Mouse (Mus musculus) mature B cell (primary cell): ENCODE data around the gene Hps1.

Experiments
- in situ Hi-C: fragments of 300-500 bp; cut with MboI; formaldehyde crosslinking; loops from 2 replicates; pipeline ENCODE4 v1.14.3; 2019

Gene Hps1

GRCm38 (mm10) chr19:42755148-42755870, 24.5 kb downstream of the Hps1 start:
- in situ Hi-C loops: no loop called here

GRCm38 (mm10) chr19:42753141-42753917, 26.4 kb downstream of the Hps1 start:
- in situ Hi-C loops: no loop called here

- in situ Hi-C loops: no loop called here
Observed at GRCm38 (mm10) chr19:42752363-42752931, 27.3 kb downstream of the Hps1 start, which contains the start of gene Pyroxd2. Gene Pyroxd2 (minus strand): TSS chr19:42752775.

GRCm38 (mm10) chr19:42750196-42750595, 29.6 kb downstream of the Hps1 start:
- in situ Hi-C loops: no loop called here

- in situ Hi-C loops: no loop called here
Observed at GRCm38 (mm10) chr19:42746702-42747101, 33.1 kb downstream of the Hps1 start.

- in situ Hi-C loops: no loop called here
Observed at GRCm38 (mm10) chr19:42745869-42746224, 33.9 kb downstream of the Hps1 start.

- in situ Hi-C loops: no loop called here
Observed at GRCm38 (mm10) chr19:42745084-42745868, 34.5 kb downstream of the Hps1 start.

- in situ Hi-C loops: no loop called here
Observed at GRCm38 (mm10) chr19:42744162-42744586, 35.6 kb downstream of the Hps1 start.

- in situ Hi-C loops: no loop called here
Observed at GRCm38 (mm10) chr19:42743261-42743660, 36.5 kb downstream of the Hps1 start.

- in situ Hi-C loops: no loop called here
Observed at GRCm38 (mm10) chr19:42741884-42742283, 37.9 kb downstream of the Hps1 start.

GRCm38 (mm10) chr19:42740163-42740899, 39.4 kb downstream of the Hps1 start:
- in situ Hi-C loops: no loop called here

- in situ Hi-C loops: no loop called here
Observed at GRCm38 (mm10) chr19:42739734-42740133, 40.0 kb downstream of the Hps1 start.

GRCm38 (mm10) chr19:42737753-42738152, 42.0 kb downstream of the Hps1 start:
- in situ Hi-C loops: no loop called here

GRCm38 (mm10) chr19:42734982-42735381, 44.8 kb downstream of the Hps1 start:
- in situ Hi-C loops: no loop called here

- in situ Hi-C loops: no loop called here
Observed at GRCm38 (mm10) chr19:42727424-42727823, 52.4 kb downstream of the Hps1 start.

GRCm38 (mm10) chr19:42726766-42727165, 53.0 kb downstream of the Hps1 start:
- in situ Hi-C loops: no loop called here

GRCm38 (mm10) chr19:42725973-42726350, 53.8 kb downstream of the Hps1 start:
- in situ Hi-C loops: no loop called here

GRCm38 (mm10) chr19:42725056-42725972, 54.5 kb downstream of the Hps1 start:
- in situ Hi-C loops: no loop called here

- in situ Hi-C loops: no loop called here
Observed at GRCm38 (mm10) chr19:42723302-42723701, 56.5 kb downstream of the Hps1 start.

GRCm38 (mm10) chr19:42722500-42722899, 57.3 kb downstream of the Hps1 start:
- in situ Hi-C loops: no loop called here
